Mouse (Mus musculus) hindbrain, embryonic 14.5 days (tissue): Measurements from ENCODE around the gene 9130213A22Rik. TPM values are rescaled to one million over a fixed set of nuclear protein-coding genes. Genes with fewer than 3 reads are reported as not detected.

Experiments
- ATAC-seq: fragments of 200-750 bp; cut with Nextera tagmentation; 2 replicates; pipeline ENCODE4 v1.8.0; 2017; ENCODE audit warnings: moderate number of reproducible peaks, mild to moderate bottlenecking, moderate TSS enrichment, moderate library complexity; ENCODE audit not compliant: low FRiP score
- DNase-seq: peaks from one replicate; pipeline ENCODE4 v3.0.0-alpha.2; 2015; ENCODE audit warnings: low spot score
- H3K27ac ChIP-seq: fragments of 300-500 bp; sonication (generic); 2 replicates; pipeline ENCODE4 v1.5.1; 2014; ENCODE audit warnings: mild to moderate bottlenecking, moderate library complexity
- H3K27me3 ChIP-seq: fragments of 300-500 bp; sonication (generic); 2 replicates; pipeline ENCODE4 v1.6.1; 2014; ENCODE audit warnings: mild to moderate bottlenecking, low read length, mixed read lengths; ENCODE audit not compliant: control insufficient read depth, insufficient read depth
- H3K36me3 ChIP-seq: fragments of 300-500 bp; sonication (generic); replicated peaks from 2 replicates; pipeline ENCODE4 v1.6.1; 2014; ENCODE audit not compliant: control insufficient read depth, insufficient read depth
- H3K4me1 ChIP-seq: fragments of 300-500 bp; sonication (generic); replicated peaks from 2 replicates; pipeline ENCODE4 v1.6.1; 2014; ENCODE audit warnings: antibody characterized with exemption, low read length, mixed read lengths; ENCODE audit not compliant: control insufficient read depth, insufficient read depth
- H3K4me2 ChIP-seq: fragments of 300-500 bp; sonication (generic); replicated peaks from 2 replicates; pipeline ENCODE4 v1.6.1; 2014; ENCODE audit warnings: mild to moderate bottlenecking, moderate library complexity
- H3K4me3 ChIP-seq: fragments of 300-500 bp; sonication (generic); replicated peaks from 2 replicates; pipeline ENCODE4 v1.5.1; 2014; ENCODE audit warnings: mild to moderate bottlenecking, low read length
- H3K9ac ChIP-seq: fragments of 300-500 bp; sonication (generic); 2 replicates; pipeline ENCODE4 v1.6.1; 2014
- H3K9me3 ChIP-seq: fragments of 300-500 bp; sonication (generic); 2 replicates; pipeline ENCODE4 v1.6.1; 2016; ENCODE audit warnings: low read length; ENCODE audit not compliant: control insufficient read depth
- WGBS: fragments of 180-500 bp; shearing (Covaris S2); extraction: QIAGEN DNeasy Blood & Tissue Kit; methylation state at CpG from one replicate; pipeline ENCODE4 v1.1.7; 2014; 5-methylcytosine and 5-hydroxymethylcytosine counted together
- polyA plus RNA-seq: library from polyadenylated mRNA; unstranded; fragments of >200 nt; fragmentation: Nextera tagmentation; extraction: Ambion mirVana; gene quantifications from 2 replicates; pipeline ENCODE4 v1.2.1, GENCODE M21; 2014

The 9130213A22Rik gene
- polyA plus RNA-seq, 1 experiment from 2014 or later, result 0.39 TPM

DNA sequence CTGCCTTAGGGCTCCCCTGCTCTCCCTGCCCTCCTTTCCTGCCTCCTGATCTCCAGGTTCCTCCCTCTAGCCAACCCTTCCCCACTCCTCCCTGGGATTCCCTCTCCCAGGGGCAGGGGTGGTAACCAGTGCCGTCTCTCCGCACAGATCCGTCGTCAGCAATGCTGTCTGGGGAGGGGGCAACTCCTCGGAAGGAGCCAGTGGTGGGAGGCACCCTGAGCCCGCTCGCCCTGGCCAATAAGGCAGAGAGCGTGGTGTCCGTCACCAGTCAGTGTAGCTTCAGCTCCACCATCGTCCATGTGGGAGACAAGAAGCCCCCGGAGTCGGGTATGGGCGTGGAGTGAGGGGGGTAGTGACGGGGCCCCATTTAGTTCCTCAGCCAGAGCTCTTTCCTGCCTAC lies 17.9 kb downstream of the 9130213A22Rik start:
- Histone ChIP-seq H3K27ac (no peak overlapping the region), H3K9ac (no peak overlapping the region), H3K36me3 (peaks cover 82% of the 10 kb centered on the region), H3K4me2 (no peak overlapping the region), H3K9me3 (no peaks in the 10 kb centered on the region), H3K4me1 (peaks cover 9% of the 10 kb centered on the region), H3K27me3 (no peaks in the 10 kb centered on the region), H3K4me3 (no peak overlapping the region)
- DNase-seq, result no peak
- no peak for ATAC-seq
- 89% methylated on average over 14 of the region's 14 CpGs for WGBS

DNA sequence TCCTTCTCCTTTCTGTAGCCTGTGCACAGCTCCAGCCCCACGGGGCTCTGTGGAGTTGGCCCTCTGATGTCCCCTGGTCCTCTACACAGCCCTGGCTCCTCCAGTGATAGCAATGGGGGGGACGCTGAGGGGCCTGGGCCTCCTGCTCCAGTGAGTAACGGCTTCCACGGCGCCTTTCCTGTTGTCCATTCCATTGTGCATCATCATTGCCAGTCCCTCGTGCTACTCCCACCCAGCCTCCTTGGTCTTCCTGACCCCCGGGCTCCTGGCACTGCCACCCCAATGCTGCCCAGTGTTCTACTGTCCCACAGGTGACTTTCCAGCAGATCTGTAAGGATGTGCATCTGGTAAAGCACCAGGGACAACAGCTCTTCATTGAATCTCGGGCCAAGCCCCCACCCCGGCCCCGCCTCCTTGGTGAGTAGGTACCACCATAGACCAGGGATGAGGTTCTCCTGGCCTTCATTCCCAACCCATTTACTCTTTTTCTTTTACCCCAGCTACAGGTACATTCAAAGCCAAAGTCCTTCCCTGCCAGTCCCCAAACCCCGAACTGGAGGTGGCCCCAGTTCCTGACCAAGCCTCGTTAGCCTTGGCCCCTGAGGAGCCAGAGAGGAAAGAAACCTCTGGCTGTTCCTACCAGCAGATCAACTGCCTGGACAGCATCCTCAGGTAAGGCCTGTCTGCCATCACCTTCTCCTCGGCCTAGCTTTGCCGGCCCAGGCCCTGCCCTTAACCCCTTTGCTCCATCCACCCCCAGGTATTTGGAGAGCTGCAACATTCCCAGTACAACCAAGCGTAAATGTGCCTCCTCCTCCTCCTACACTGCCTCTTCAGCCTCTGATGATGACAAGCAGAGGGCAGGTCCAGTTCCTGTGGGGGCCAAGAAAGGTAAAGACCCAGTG lies 18.6 kb downstream of the 9130213A22Rik start:
- Histone ChIP-seq H3K27me3 (no peaks in the 10 kb centered on the region), H3K9ac (no peak overlapping the region), H3K4me3 (no peak overlapping the region), H3K36me3 (peaks cover 74% of the 10 kb centered on the region), H3K4me1 (peaks cover 13% of the 10 kb centered on the region), H3K4me2 (no peak overlapping the region), H3K9me3 (no peaks in the 10 kb centered on the region), H3K27ac (no peak overlapping the region)
- WGBS, result 93% methylated on average over 15 of the region's 15 CpGs
- ATAC-seq (no peak), DNase-seq (no peak)

DNA sequence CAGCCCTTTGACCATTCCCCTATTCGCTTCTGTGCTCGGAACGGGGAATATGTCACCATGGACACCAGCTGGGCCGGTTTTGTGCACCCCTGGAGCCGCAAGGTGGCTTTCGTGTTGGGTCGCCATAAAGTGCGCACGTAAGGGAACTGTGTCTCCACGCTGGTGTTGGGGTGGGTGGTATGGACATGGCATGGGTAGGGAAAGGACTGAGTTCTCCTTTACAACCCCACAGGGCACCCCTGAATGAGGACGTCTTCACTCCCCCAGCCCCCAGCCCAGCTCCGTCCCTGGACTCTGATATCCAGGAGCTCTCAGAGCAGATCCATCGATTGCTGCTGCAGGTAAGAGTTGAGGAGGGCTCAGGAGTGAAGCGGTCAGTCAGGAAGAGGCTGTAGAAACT lies 19.3 kb downstream of the 9130213A22Rik start:
- no peak for ATAC-seq

GRCm38 (mm10) chr11:69102403-69102725 lies 20.0 kb downstream of the 9130213A22Rik start:
- H3K4me2 ChIP-seq, result no peak overlapping the region
- H3K4me1 ChIP-seq, result peaks cover 26% of the 10 kb centered on the region
- no peak overlapping the region for H3K27ac ChIP-seq
- H3K9me3 ChIP-seq, result no peaks in the 10 kb centered on the region
- H3K36me3 ChIP-seq, result peaks cover 60% of the 10 kb centered on the region
- H3K27me3 ChIP-seq, result no peaks in the 10 kb centered on the region
- WGBS, result 93% methylated on average over 7 of the region's 7 CpGs
- no peak for ATAC-seq
- no peak overlapping the region for H3K9ac ChIP-seq
- DNase-seq, result no peak
- H3K4me3 ChIP-seq, result no peak overlapping the region

More for the DNA sequence above, 19.3 kb downstream of the 9130213A22Rik start:
- Histone ChIP-seq H3K4me3 (no peak overlapping the region), H3K9ac (no peak overlapping the region), H3K9me3 (no peaks in the 10 kb centered on the region), H3K36me3 (peaks cover 68% of the 10 kb centered on the region), H3K27me3 (no peaks in the 10 kb centered on the region), H3K4me2 (no peak overlapping the region), H3K27ac (no peak overlapping the region), H3K4me1 (peaks cover 18% of the 10 kb centered on the region)
- DNase-seq, result no peak
- 96% methylated on average over 14 of the region's 14 CpGs for WGBS

GRCm38 (mm10) chr11:69101604-69102402 lies 20.6 kb downstream of the 9130213A22Rik start:
- 95% methylated on average over 21 of the region's 21 CpGs for WGBS
- ATAC-seq (no peak), DNase-seq (no peak)
- Histone ChIP-seq H3K4me3 (no peak overlapping the region), H3K27ac (no peak overlapping the region), H3K36me3 (peaks cover 55% of the 10 kb centered on the region), H3K4me2 (no peak overlapping the region), H3K4me1 (peaks cover 31% of the 10 kb centered on the region), H3K9me3 (no peaks in the 10 kb centered on the region), H3K9ac (no peak overlapping the region), H3K27me3 (no peaks in the 10 kb centered on the region)

- Histone ChIP-seq H3K4me3 (peak overlapping the region; percentile 46), H3K9me3 (no peaks in the 10 kb centered on the region), H3K9ac (peak overlapping the region; percentile 68; the same call in 1 of the 2 replicates), H3K27ac (no peak overlapping the region), H3K4me2 (peak overlapping the region; percentile 74), H3K4me1 (peaks cover 38% of the 10 kb centered on the region), H3K27me3 (no peaks in the 10 kb centered on the region), H3K36me3 (peaks cover 50% of the 10 kb centered on the region)
- DNase-seq (no peak), ATAC-seq (no peak)
- 91% methylated on average over 20 of the region's 20 CpGs for WGBS
These were observed 21.6 kb downstream of the 9130213A22Rik start for GRCm38 (mm10) chr11:69100639-69101360.

- Histone ChIP-seq H3K9me3 (no peaks in the 10 kb centered on the region), H3K4me2 (peak overlapping the region; percentile 74), H3K36me3 (peaks cover 41% of the 10 kb centered on the region), H3K27ac (peak overlapping the region; percentile 56), H3K27me3 (no peaks in the 10 kb centered on the region), H3K9ac (peak overlapping the region; percentile 68), H3K4me1 (peaks cover 44% of the 10 kb centered on the region), H3K4me3 (peak overlapping the region; percentile 46)
- DNase-seq, result peak; percentile 82
- peak; percentile 13; the same call in 1 of the 2 replicates for ATAC-seq
- WGBS, result under 1% methylated on average over 23 of the region's 23 CpGs
These were observed 22.5 kb downstream of the 9130213A22Rik start for GRCm38 (mm10) chr11:69099915-69100345.

DNA sequence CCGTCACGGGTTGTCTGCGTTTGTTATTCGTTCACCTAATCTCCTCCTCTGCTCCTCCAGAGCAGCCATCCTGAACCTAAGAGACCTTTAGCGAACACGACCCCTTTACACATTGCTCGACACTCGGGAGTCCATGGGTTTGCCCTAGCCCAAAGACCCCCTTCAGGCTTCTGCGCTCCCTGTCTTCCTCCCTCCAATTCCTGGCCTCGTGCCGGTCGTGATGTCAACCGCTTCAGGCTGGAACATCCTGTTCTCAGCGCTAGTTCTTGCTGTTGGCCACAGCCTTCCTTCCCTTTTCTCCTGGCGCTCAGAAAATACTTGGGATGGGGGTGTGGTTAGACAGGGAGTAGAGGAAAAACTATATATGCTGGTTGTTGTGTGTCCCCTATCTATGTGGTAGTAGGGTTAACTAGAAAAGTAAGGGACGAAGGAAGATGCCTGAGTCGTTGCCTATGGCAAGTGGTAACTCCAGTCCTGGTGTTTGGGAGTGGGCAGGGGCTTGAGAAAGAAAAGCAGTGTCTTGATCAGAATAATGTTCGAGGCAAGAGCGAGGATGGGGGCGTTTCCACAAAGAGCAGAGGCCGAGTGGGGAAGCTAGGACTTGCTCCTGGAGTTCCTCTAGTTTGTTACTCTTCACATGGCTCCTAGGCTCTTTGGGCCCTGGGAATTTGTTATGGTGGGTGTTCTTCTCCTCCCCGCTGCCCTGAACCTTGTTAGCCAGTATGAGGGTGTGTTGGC lies 23.0 kb downstream of the 9130213A22Rik start:
- WGBS, result under 1% methylated on average over 22 of the region's 22 CpGs
- peak overlapping the region; percentile 68 for H3K9ac ChIP-seq
- no peak for ATAC-seq

More for the DNA sequence above, 23.0 kb downstream of the 9130213A22Rik start:
- DNase-seq, result peak; percentile 53
- no peaks in the 10 kb centered on the region for H3K27me3 ChIP-seq
- peak overlapping the region; percentile 56 for H3K27ac ChIP-seq
- H3K4me1 ChIP-seq, result peaks cover 44% of the 10 kb centered on the region
- H3K4me3 ChIP-seq, result peak overlapping the region; percentile 46
- peaks cover 35% of the 10 kb centered on the region for H3K36me3 ChIP-seq
- peak overlapping the region; percentile 74 for H3K4me2 ChIP-seq
- no peaks in the 10 kb centered on the region for H3K9me3 ChIP-seq
